Mouse (Mus musculus): ENCODE measurements around the gene Copg2. TPM values are rescaled to one million over a fixed set of nuclear protein-coding genes. Genes with fewer than 3 reads are reported as not detected.

The Copg2 gene
- 10 to 100 TPM; 40.3 to 45.7 TPM for total RNA-seq (2021)
- long read RNA-seq, experiment 1, transcript Copg2-201 (24 exons, 3,961 nt) = major isoform, 9 of 13 reads
- long read RNA-seq, experiment 1, partial matches to known transcripts = 2 of 13 reads
- long read RNA-seq, experiment 1, other reads (novel, unspliced or antisense) = 1 of 13 reads
- long read RNA-seq, experiment 2, transcript Copg2-201 (24 exons, 3,961 nt) = major isoform, 5 of 10 reads
- long read RNA-seq, experiment 2, partial matches to known transcripts = 2 of 10 reads
- long read RNA-seq, experiment 2, other reads (novel, unspliced or antisense) = 2 of 10 reads

- intact Hi-C loops (cut with DNase I) = no loop called here
- peak; percentile 99 for DNase-seq
Measured at GRCm38 (mm10) chr6:30896195-30896985, at the start of gene Copg2. Gene Copg2 (minus strand): TSS chr6:30896794.

GRCm38 (mm10) chr6:30939264-30939663, 42.7 kb upstream of the Copg2 start:
- intact Hi-C loops (cut with DNase I) = no loop called here
- no peak for DNase-seq

- no peak for DNase-seq
- intact Hi-C loops (cut with DNase I) = loop anchor here (10.0 kb wide), 1 partner anchor 388 kb away; no protein-coding TSS in a partner anchor
Measured at GRCm38 (mm10) chr6:30922821-30923220, 26.2 kb upstream of the Copg2 start.

GRCm38 (mm10) chr6:30921826-30922225, 25.2 kb upstream of the Copg2 start:
- DNase-seq = no peak
- intact Hi-C loops (cut with DNase I) = loop anchor here (10.0 kb wide), 1 partner anchor 387 kb away; no protein-coding TSS in a partner anchor

- intact Hi-C loops (cut with DNase I) = loop anchor here (10.0 kb wide), 1 partner anchor 386 kb away; no protein-coding TSS in a partner anchor
- peak; percentile 8 to 16 for DNase-seq
Measured at GRCm38 (mm10) chr6:30920834-30921675, 24.5 kb upstream of the Copg2 start.

GRCm38 (mm10) chr6:30915473-30915872, 18.9 kb upstream of the Copg2 start, which contains the start of gene Tsga13:
Gene Tsga13 (minus strand): TSS chr6:30915573.
- DNase-seq = no peak
- intact Hi-C loops (cut with DNase I) = no loop called here

- intact Hi-C loops (cut with DNase I) = no loop called here
- no peak for DNase-seq
Measured at GRCm38 (mm10) chr6:30907970-30908369, 11.4 kb upstream of the Copg2 start.

- intact Hi-C loops (cut with DNase I) = no loop called here
- DNase-seq = no peak
Measured at GRCm38 (mm10) chr6:30904911-30905310, 8.3 kb upstream of the Copg2 start.

GRCm38 (mm10) chr6:30904033-30904432, 7.4 kb upstream of the Copg2 start:
- intact Hi-C loops (cut with DNase I) = no loop called here
- no peak for DNase-seq

GRCm38 (mm10) chr6:30897520-30897919, 926 bp upstream of the Copg2 start:
- DNase-seq = no peak
- intact Hi-C loops (cut with DNase I) = no loop called here

- no peak for DNase-seq
- intact Hi-C loops (cut with DNase I) = no loop called here
Measured at GRCm38 (mm10) chr6:30896986-30897327, 363 bp upstream of the Copg2 start.

- peak in 1 of 2 experiments; percentile 12 for DNase-seq
- intact Hi-C loops (cut with DNase I) = no loop called here
Measured at GRCm38 (mm10) chr6:30895819-30896194, 787 bp downstream of the Copg2 start.

- intact Hi-C loops (cut with DNase I) = no loop called here
- no peak for DNase-seq
Measured at GRCm38 (mm10) chr6:30893081-30893480, 3.5 kb downstream of the Copg2 start.

- no peak for DNase-seq
- intact Hi-C loops (cut with DNase I) = no loop called here
Measured at GRCm38 (mm10) chr6:30891761-30892160, 4.8 kb downstream of the Copg2 start.

GRCm38 (mm10) chr6:30884856-30885255, 11.7 kb downstream of the Copg2 start:
- intact Hi-C loops (cut with DNase I) = no loop called here
- DNase-seq = no peak

- intact Hi-C loops (cut with DNase I) = no loop called here
- DNase-seq = no peak
Measured at GRCm38 (mm10) chr6:30883491-30883890, 13.1 kb downstream of the Copg2 start.

- DNase-seq = no peak
- intact Hi-C loops (cut with DNase I) = no loop called here
Measured at GRCm38 (mm10) chr6:30876661-30877060, 19.9 kb downstream of the Copg2 start.

GRCm38 (mm10) chr6:30866501-30866900, 30.1 kb downstream of the Copg2 start:
- no peak for DNase-seq
- intact Hi-C loops (cut with DNase I) = no loop called here

GRCm38 (mm10) chr6:30865031-30865678, 31.4 kb downstream of the Copg2 start:
- intact Hi-C loops (cut with DNase I) = no loop called here
- DNase-seq = no peak

GRCm38 (mm10) chr6:30855956-30856355, 40.6 kb downstream of the Copg2 start:
- intact Hi-C loops (cut with DNase I) = no loop called here
- DNase-seq = no peak

Measured in heart, postnatal 14 days (tissue).